In the genomic region with DNA sequence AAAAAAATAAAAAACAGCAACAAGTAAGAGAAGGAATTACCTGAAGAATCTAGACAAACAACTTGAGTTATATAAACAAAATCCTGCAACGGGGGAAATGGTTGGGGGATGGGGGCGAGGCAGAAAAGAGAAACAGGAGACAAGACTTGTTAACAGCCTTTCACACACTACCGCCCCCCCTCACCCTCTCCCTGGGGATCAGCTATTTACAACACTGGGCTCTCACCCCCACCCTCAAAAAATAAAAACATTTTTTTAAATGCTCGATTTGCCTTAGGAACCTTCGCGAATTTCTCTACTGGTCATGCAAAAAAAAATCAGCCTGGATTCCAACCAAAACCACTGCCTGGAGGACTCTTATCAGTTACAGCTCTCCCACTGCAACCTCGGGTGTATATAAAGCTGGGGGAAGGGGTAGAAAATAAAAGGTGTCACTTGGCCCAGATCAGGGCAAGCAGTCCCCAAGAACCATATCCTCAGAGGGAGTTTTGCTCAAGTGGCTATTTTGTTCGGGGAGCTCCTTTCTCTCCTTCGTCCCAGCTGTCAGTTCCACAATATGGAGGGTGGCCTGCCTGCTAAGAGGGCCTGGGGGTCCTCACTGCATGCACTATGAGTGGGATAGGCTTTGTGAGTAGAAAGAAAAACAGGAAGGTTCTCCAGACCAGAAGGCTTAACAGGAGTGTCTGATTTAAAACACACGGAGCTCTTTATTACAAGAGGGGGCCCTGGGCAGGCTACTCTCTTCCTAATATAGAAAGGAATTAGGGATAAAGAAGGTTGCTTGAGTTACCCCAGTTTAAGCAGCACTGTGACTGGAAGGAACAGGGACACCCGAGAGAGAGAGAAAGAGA, we compare ENCODE assay signal across 8 mouse cellular contexts. TPM values are rescaled to one million over a fixed set of nuclear protein-coding genes. Genes with fewer than 3 reads are reported as not detected.
A peak's percentile ranks its signal among the peaks of the same experiment; 100 is the strongest.
DNase-seq lines count a peak whose midpoint lies in the region; ATAC-seq and TF ChIP-seq lines count a peak whose summit lies in the region.

No protein-coding gene starts in this region.

- H3K27ac ChIP-seq in ES-Bruce4 (ENCODE audit: insufficient read depth, low read length): no peak overlapping the region
- H3K27ac ChIP-seq in forebrain, embryonic 10.5 days: peak overlapping the region; percentile 88
- peak overlapping the region; percentile 72 for H3K27ac ChIP-seq in small intestine, adult 2 months (ENCODE audit: insufficient read depth, low read depth, low read length)

- no peaks in the 10 kb centered on the region for H3K4me1 ChIP-seq in ES-Bruce4 (ENCODE audit: control insufficient read depth, insufficient read depth, low read length)
- peaks cover 62% of the 10 kb centered on the region for H3K4me1 ChIP-seq in forebrain, embryonic 10.5 days
- peaks cover 16% of the 10 kb centered on the region; the same call in 1 of the 2 replicates for H3K4me1 ChIP-seq in small intestine, adult 2 months (ENCODE audit: control insufficient read depth, insufficient read depth, insufficient read length, low read length)

- no peak for ATAC-seq in erythroid progenitor cell, adult 5-6 weeks (replicated peaks; ENCODE audit: low FRiP score, poor library complexity, severe bottlenecking)

- H3K27me3 ChIP-seq in ES-Bruce4 (ENCODE audit: control insufficient read depth, insufficient read depth, low read length, poor library complexity, severe bottlenecking): no peaks in the 10 kb centered on the region
- no peaks in the 10 kb centered on the region for H3K27me3 ChIP-seq in forebrain, embryonic 10.5 days (ENCODE audit: poor library complexity, severe bottlenecking)
- no peaks in the 10 kb centered on the region for H3K27me3 ChIP-seq in small intestine, adult 2 months (ENCODE audit: control insufficient read depth, insufficient read depth, low read length)

- peak overlapping the region; percentile 89 for H3K9ac ChIP-seq in ES-Bruce4 (ENCODE audit: low read depth, poor library complexity, severe bottlenecking)

- H3K36me3 ChIP-seq in ES-Bruce4 (ENCODE audit: control insufficient read depth, insufficient read depth, low read length, poor library complexity, severe bottlenecking): no peaks in the 10 kb centered on the region
- peaks cover 5% of the 10 kb centered on the region for H3K36me3 ChIP-seq in forebrain, embryonic 10.5 days (replicated peaks)
- H3K36me3 ChIP-seq in small intestine, adult 2 months (ENCODE audit: control insufficient read depth, insufficient read depth, low read length): 0 out of 2 replicates have a peak, but pooled peaks cover 4% of the 10 kb centered on the region

- peak overlapping the region; percentile 60 for H3K4me3 ChIP-seq in ES-Bruce4 (ENCODE audit: low read depth, low read length)
- H3K4me3 ChIP-seq in forebrain, embryonic 10.5 days: peak overlapping the region; percentile 72
- H3K4me3 ChIP-seq in small intestine, adult 2 months (ENCODE audit: low read depth, low read length): peak overlapping the region; percentile 87

- peak; percentile 47 for DNase-seq in adrenal gland, postnatal 25 days
- peak; percentile 31 for DNase-seq in forebrain, embryonic 10.5 days (ENCODE audit: extremely low spot score, low spot score)
- DNase-seq in heart, postnatal 14 days: peak; percentile 51 to 64
- peak; percentile 15 to 16 for DNase-seq in layer of hippocampus, postnatal 25 days (ENCODE audit: extremely low spot score in 1 of 2, low spot score in 1 of 2)
- peak; percentile 55 for DNase-seq in lung, postnatal 25 days (ENCODE audit: low spot score)

- no peak for TF ChIP-seq CTCF in ES-Bruce4 (IDR thresholded peaks at IDR 0.05; ENCODE audit: low read depth, low read length)
- no peak for TF ChIP-seq CTCF in small intestine, adult 2 months (IDR thresholded peaks at IDR 0.05; ENCODE audit: extremely low read depth, insufficient read length, insufficient replicate concordance, low read depth, low read length)

- TF ChIP-seq EP300 in ES-Bruce4 (IDR thresholded peaks at IDR 0.05; ENCODE audit: insufficient read depth, low read depth, low read length): no peak

- intact Hi-C loops in heart, postnatal 14 days (cut with DNase I): loop anchor here (5.0 kb wide), 1 partner anchor 34 kb away; no protein-coding TSS in a partner anchor

- H3K9me3 ChIP-seq in ES-Bruce4 (replicated peaks; ENCODE audit: control insufficient read depth, insufficient read depth, low read length, poor library complexity, severe bottlenecking): no peaks in the 10 kb centered on the region
- H3K9me3 ChIP-seq in forebrain, embryonic 10.5 days: no peaks in the 10 kb centered on the region

- no peak for TF ChIP-seq POLR2A in ES-Bruce4 (IDR thresholded peaks at IDR 0.05; ENCODE audit: insufficient read depth, low read length)
- TF ChIP-seq POLR2A in small intestine, adult 2 months (IDR thresholded peaks at IDR 0.05; ENCODE audit: low read depth, low read length): no peak

- under 1% methylated on average over 11 of the region's 11 CpGs for WGBS in forebrain, embryonic 10.5 days
- WGBS in small intestine, adult 2 months: 3% methylated on average over 11 of the region's 11 CpGs

RNA-seq across cellular contexts. Expression of a gene that starts 1.3 kb away (rescaled TPM):
- 64.6 and 68.1 TPM in 2 replicates for polyA plus RNA-seq in ES-Bruce4 (2011; ENCODE audit: insufficient read depth, insufficient read length, low read depth, missing spikeins)
- 107 and 137 TPM in 2 replicates for total RNA-seq in adrenal gland, postnatal 25 days (2021)
- polyA plus RNA-seq in forebrain, embryonic 10.5 days (2016; fragmentation: Nextera tagmentation; extraction: Ambion mirVana): 28.3 and 31.2 TPM in 2 replicates
- total RNA-seq in heart, postnatal 14 days (2021): 10 to 100 TPM; 82.5 to 86.3 TPM
- 10 to 100 TPM; 84.6 to 92.2 TPM for total RNA-seq in layer of hippocampus, postnatal 25 days (2021)
- 37.8 and 97.7 TPM in 2 replicates for polyA plus RNA-seq in small intestine, adult 2 months (2012; rRNA removed)
- 26.8 and 29.9 TPM in 2 replicates for total RNA-seq in erythroid progenitor cell, adult 5-6 weeks (2015; ENCODE audit: low replicate concordance)
- 36.9 and 47.2 TPM in 2 replicates for total RNA-seq in erythroid progenitor cell, adult 5-6 weeks (2017; ENCODE audit: low replicate concordance)
